Mouse (Mus musculus) intestine, postnatal 0 days (tissue): ENCODE measurements around the gene Scg3. TPM values are rescaled to one million over a fixed set of nuclear protein-coding genes. Genes with fewer than 3 reads are reported as not detected.
A peak's percentile ranks its signal among the peaks of the same experiment; 100 is the strongest.

Source experiments
- ATAC-seq: fragments of 200-750 bp; cut with Nextera tagmentation; 2 replicates; pipeline ENCODE4 v1.8.0; 2017; ENCODE audit warnings: mild to moderate bottlenecking, moderate TSS enrichment, moderate library complexity
- H3K27ac ChIP-seq: fragments of 300-500 bp; sonication (generic); 2 replicates; pipeline ENCODE4 v1.5.1; 2014; ENCODE audit warnings: mild to moderate bottlenecking, low read depth, low read length, moderate library complexity
- H3K27me3 ChIP-seq: fragments of 300-500 bp; sonication (generic); replicated peaks from 2 replicates; pipeline ENCODE4 v1.6.1; 2014; ENCODE audit warnings: low read length, mixed read lengths; ENCODE audit not compliant: control insufficient read depth, insufficient read depth
- H3K36me3 ChIP-seq: fragments of 300-500 bp; sonication (generic); 2 replicates; pipeline ENCODE4 v1.6.1; 2014; ENCODE audit warnings: mild to moderate bottlenecking, moderate library complexity; ENCODE audit not compliant: control insufficient read depth, insufficient read depth
- H3K4me1 ChIP-seq: fragments of 300-500 bp; sonication (generic); replicated peaks from 2 replicates; pipeline ENCODE4 v1.6.1; 2014; ENCODE audit warnings: antibody characterized with exemption, low read length, mixed read lengths; ENCODE audit not compliant: control insufficient read depth, insufficient read depth
- H3K4me2 ChIP-seq: fragments of 300-500 bp; sonication (generic); replicated peaks from 2 replicates; pipeline ENCODE4 v1.6.1; 2014; ENCODE audit warnings: low read depth, mild to moderate bottlenecking, moderate library complexity
- H3K4me3 ChIP-seq: fragments of 300-500 bp; sonication (generic); 2 replicates; pipeline ENCODE4 v1.5.1; 2014; ENCODE audit warnings: low read depth, low read length
- H3K9ac ChIP-seq: fragments of 300-500 bp; sonication (generic); 2 replicates; pipeline ENCODE4 v1.6.1; 2014; ENCODE audit warnings: mild to moderate bottlenecking, low read depth, low read length
- H3K9me3 ChIP-seq: fragments of 300-500 bp; sonication (generic); 2 replicates; pipeline ENCODE4 v1.6.1; 2016; ENCODE audit warnings: mixed run types; ENCODE audit not compliant: control insufficient read depth
- CTCF ChIP-seq: sonication (generic); IDR thresholded peaks from 2 replicates; pipeline ENCODE4 v1.5.1; 2016; ENCODE audit warnings: low read depth, mild to moderate bottlenecking, control low read depth, antibody characterized with exemption, moderate library complexity
- WGBS: fragments of 180-500 bp; shearing (Covaris S2); extraction: QIAGEN DNeasy Blood & Tissue Kit; methylation state at CpG from one replicate; pipeline ENCODE4 v1.1.7; 2014; 5-methylcytosine and 5-hydroxymethylcytosine counted together
- polyA plus RNA-seq: library from polyadenylated mRNA; unstranded; fragments of >200 nt; fragmentation: Nextera tagmentation; extraction: Ambion mirVana; gene quantifications from 2 replicates; pipeline ENCODE4 v1.2.1, GENCODE M21; 2015

The Scg3 gene
- polyA plus RNA-seq, 1 experiment from 2014 or later, result 6.7 TPM

- Histone ChIP-seq H3K9ac (no peak overlapping the region), H3K4me3 (no peak overlapping the region), H3K4me1 (no peaks in the 10 kb centered on the region), H3K4me2 (no peak overlapping the region), H3K9me3 (no peaks in the 10 kb centered on the region), H3K36me3 (no peaks in the 10 kb centered on the region), H3K27ac (no peak overlapping the region), H3K27me3 (0 out of 2 replicates have a peak, but pooled peaks cover 3% of the 10 kb centered on the region)
- ATAC-seq, result no peak
- no peak for TF ChIP-seq CTCF
- WGBS, result 87% methylated on average over 6 of the region's 6 CpGs
Observed at GRCm38 (mm10) chr9:75618836-75619400, 64.9 kb downstream of the Scg3 start.

- Histone ChIP-seq H3K27ac (no peak overlapping the region), H3K4me2 (no peak overlapping the region), H3K9ac (no peak overlapping the region), H3K27me3 (0 out of 2 replicates have a peak, but pooled peaks cover 2% of the 10 kb centered on the region), H3K36me3 (no peaks in the 10 kb centered on the region), H3K4me3 (no peak overlapping the region), H3K4me1 (no peaks in the 10 kb centered on the region), H3K9me3 (no peaks in the 10 kb centered on the region)
- WGBS, result 71% methylated on average over 3 of the region's 3 CpGs
- no peak for TF ChIP-seq CTCF
- no peak for ATAC-seq
Observed at GRCm38 (mm10) chr9:75616560-75616959, 67.3 kb downstream of the Scg3 start.

- peak; percentile 64 for ATAC-seq
- Histone ChIP-seq H3K27me3 (peaks cover 23% of the 10 kb centered on the region), H3K9ac (peak within 1 kb of the TSS; percentile 27; the same call in 1 of the 2 replicates), H3K4me2 (peak within 1 kb of the TSS; percentile 83), H3K4me1 (no peaks in the 10 kb centered on the region), H3K27ac (no peak within 1 kb of the TSS), H3K4me3 (peak within 1 kb of the TSS; percentile 53), H3K9me3 (no peaks in the 10 kb centered on the region), H3K36me3 (no peaks in the 10 kb centered on the region)
- TF ChIP-seq CTCF, result peak; percentile 38
- WGBS, result under 1% methylated on average over 74 of the region's 74 CpGs
Observed at GRCm38 (mm10) chr9:75610571-75611493, 73.0 kb downstream of the Scg3 start, which contains the start of gene Tmod2. TSS of gene Tmod2 (minus strand) at chr9:75611325.

GRCm38 (mm10) chr9:75609965-75610364 lies 73.9 kb downstream of the Scg3 start:
- Histone ChIP-seq H3K36me3 (no peaks in the 10 kb centered on the region), H3K27me3 (peaks cover 23% of the 10 kb centered on the region), H3K4me1 (no peaks in the 10 kb centered on the region), H3K9ac (no peak overlapping the region), H3K27ac (no peak overlapping the region), H3K9me3 (no peaks in the 10 kb centered on the region), H3K4me2 (peak overlapping the region; percentile 83), H3K4me3 (peak overlapping the region; percentile 53; the same call in 1 of the 2 replicates)
- no peak for ATAC-seq
- WGBS, result 33% methylated on average over 16 of the region's 16 CpGs
- no peak for TF ChIP-seq CTCF

- no peak overlapping the region for H3K4me2 ChIP-seq
- H3K4me3 ChIP-seq, result no peak overlapping the region
- no peak for TF ChIP-seq CTCF
- ATAC-seq, result no peak
- no peaks in the 10 kb centered on the region for H3K9me3 ChIP-seq
- no peak overlapping the region for H3K9ac ChIP-seq
- H3K4me1 ChIP-seq, result no peaks in the 10 kb centered on the region
- no peaks in the 10 kb centered on the region for H3K36me3 ChIP-seq
- no peak overlapping the region for H3K27ac ChIP-seq
- 70% methylated on average over 1 of the region's 1 CpGs for WGBS
- H3K27me3 ChIP-seq, result peaks cover 23% of the 10 kb centered on the region
Observed at GRCm38 (mm10) chr9:75609505-75609904, 74.4 kb downstream of the Scg3 start.

- TF ChIP-seq CTCF, result no peak
- WGBS, result 95% methylated on average over 4 of the region's 4 CpGs
- peaks cover 21% of the 10 kb centered on the region for H3K27me3 ChIP-seq
- no peak overlapping the region for H3K9ac ChIP-seq
- no peaks in the 10 kb centered on the region for H3K4me1 ChIP-seq
- ATAC-seq, result no peak
- H3K4me3 ChIP-seq, result no peak overlapping the region
- no peaks in the 10 kb centered on the region for H3K36me3 ChIP-seq
- no peaks in the 10 kb centered on the region for H3K9me3 ChIP-seq
- no peak overlapping the region for H3K27ac ChIP-seq
- H3K4me2 ChIP-seq, result no peak overlapping the region
Observed at GRCm38 (mm10) chr9:75607496-75607895, 76.4 kb downstream of the Scg3 start.
